Mouse (Mus musculus): ENCODE measurements around the gene Mcrs1.

DNA sequence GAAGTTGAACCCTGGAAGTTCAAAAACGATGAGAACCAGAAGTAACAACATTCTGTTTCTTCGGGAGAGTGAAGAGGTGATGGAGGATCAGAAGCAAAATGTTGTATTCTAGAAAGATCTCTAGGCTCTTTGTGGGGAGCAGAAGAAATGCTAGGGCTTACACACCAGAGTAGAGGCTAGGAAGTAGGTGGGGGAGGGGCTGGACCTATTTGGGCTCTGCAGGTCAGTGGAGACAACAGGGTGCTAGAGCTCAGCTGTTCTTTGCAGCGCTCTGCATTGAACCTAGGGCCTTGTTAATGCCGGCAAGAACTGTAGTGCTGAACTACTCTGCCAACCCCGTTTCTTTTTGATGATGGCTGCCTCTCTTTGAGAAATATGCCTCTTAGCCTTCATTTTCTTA is 44.5 kb upstream of the Mcrs1 start:
- TF ChIP-seq CTCF (IDR thresholded peaks at IDR 0.05; ENCODE audit: control insufficient read depth, insufficient read depth, insufficient replicate concordance, low read depth, low read length) (no peak), POLR2A (IDR thresholded peaks at IDR 0.05; ENCODE audit: control insufficient read depth, low read depth, low read length) (no peak)
